Mouse (Mus musculus) forebrain, embryonic 10.5 days (tissue): ENCODE data around the gene Samd4. TPM values are rescaled to one million over a fixed set of nuclear protein-coding genes. Genes with fewer than 3 reads are reported as not detected.
A peak's percentile ranks its signal among the peaks of the same experiment; 100 is the strongest.

ENCODE experiments used
- DNase-seq: peaks from one replicate; pipeline ENCODE4 v3.0.0-alpha.2; 2017; ENCODE audit warnings: low spot score; ENCODE audit errors: extremely low spot score
- H3K27ac ChIP-seq: fragments of 300-500 bp; sonication (generic); 2 replicates; pipeline ENCODE4 v1.5.1; 2016; ENCODE audit warnings: mild to moderate bottlenecking
- H3K27me3 ChIP-seq: fragments of 300-500 bp; sonication (generic); 2 replicates; pipeline ENCODE4 v1.6.1; 2016; ENCODE audit warnings: mild to moderate bottlenecking; ENCODE audit not compliant: poor library complexity, severe bottlenecking
- H3K36me3 ChIP-seq: fragments of 300-500 bp; sonication (generic); replicated peaks from 2 replicates; pipeline ENCODE4 v1.6.1; 2016; ENCODE audit warnings: mild to moderate bottlenecking, moderate library complexity
- H3K4me1 ChIP-seq: fragments of 300-500 bp; sonication (generic); 2 replicates; pipeline ENCODE4 v1.6.1; 2016
- H3K4me3 ChIP-seq: fragments of 300-500 bp; sonication (generic); 2 replicates; pipeline ENCODE4 v1.5.1; 2016; ENCODE audit warnings: mild to moderate bottlenecking, moderate library complexity
- H3K9me3 ChIP-seq: fragments of 300-500 bp; sonication (generic); 2 replicates; pipeline ENCODE4 v1.6.1; 2016; ENCODE audit warnings: mild to moderate bottlenecking, moderate library complexity
- WGBS: fragments of 180-500 bp; shearing (Covaris S2); methylation state at CpG from one replicate; pipeline ENCODE4 v1.1.7; 2016; 5-methylcytosine and 5-hydroxymethylcytosine counted together
- polyA plus RNA-seq: library from polyadenylated mRNA; unstranded; fragments of >200 nt; fragmentation: Nextera tagmentation; extraction: Ambion mirVana; gene quantifications from 2 replicates; pipeline ENCODE4 v1.2.1, GENCODE M21; 2016

The Samd4 gene
- polyA plus RNA-seq, 1 experiment from 2014 or later = 3.7 TPM

GRCm38 (mm10) chr14:47031542-47031941 lies 148.9 kb downstream of the Samd4 start:
- H3K27me3 ChIP-seq = no peaks in the 10 kb centered on the region
- 77% methylated on average over 2 of the region's 2 CpGs for WGBS

GRCm38 (mm10) chr14:47032140-47032539 lies 149.5 kb downstream of the Samd4 start:
- 40% methylated on average over 4 of the region's 4 CpGs for WGBS
- H3K27me3 ChIP-seq = no peaks in the 10 kb centered on the region
- no peaks in the 10 kb centered on the region for H3K9me3 ChIP-seq
- no peaks in the 10 kb centered on the region for H3K36me3 ChIP-seq
- no peak overlapping the region for H3K27ac ChIP-seq
- DNase-seq = no peak
- peaks cover 19% of the 10 kb centered on the region for H3K4me1 ChIP-seq
- H3K4me3 ChIP-seq = no peak overlapping the region

More at GRCm38 (mm10) chr14:47031542-47031941, 148.9 kb downstream of the Samd4 start:
- Histone ChIP-seq H3K9me3 (no peaks in the 10 kb centered on the region), H3K4me3 (no peak overlapping the region), H3K36me3 (no peaks in the 10 kb centered on the region), H3K4me1 (peaks cover 19% of the 10 kb centered on the region), H3K27ac (0 out of 2 replicates have a peak overlapping the region, but pooled peaks have one; percentile 3)
- no peak for DNase-seq

- no peak overlapping the region for H3K4me3 ChIP-seq
- H3K27me3 ChIP-seq = no peaks in the 10 kb centered on the region
- H3K36me3 ChIP-seq = no peaks in the 10 kb centered on the region
- 86% methylated on average over 5 of the region's 5 CpGs for WGBS
- peaks cover 19% of the 10 kb centered on the region for H3K4me1 ChIP-seq
- DNase-seq = no peak
- no peak overlapping the region for H3K27ac ChIP-seq
- H3K9me3 ChIP-seq = no peaks in the 10 kb centered on the region
These were observed 150.8 kb downstream of the Samd4 start for GRCm38 (mm10) chr14:47033423-47033822.

GRCm38 (mm10) chr14:47041699-47042098 lies 159.0 kb downstream of the Samd4 start:
- no peak overlapping the region for H3K4me3 ChIP-seq
- 96% methylated on average over 3 of the region's 3 CpGs for WGBS
- no peak overlapping the region for H3K27ac ChIP-seq
- H3K4me1 ChIP-seq = no peaks in the 10 kb centered on the region
- H3K36me3 ChIP-seq = no peaks in the 10 kb centered on the region
- no peaks in the 10 kb centered on the region for H3K27me3 ChIP-seq
- H3K9me3 ChIP-seq = no peaks in the 10 kb centered on the region
- no peak for DNase-seq

GRCm38 (mm10) chr14:47049051-47049450 lies 166.4 kb downstream of the Samd4 start:
- 93% methylated on average over 6 of the region's 6 CpGs for whole genome bisulfite sequencing
- Histone ChIP-seq H3K4me1 (no peaks in the 10 kb centered on the region), H3K27me3 (no peaks in the 10 kb centered on the region), H3K4me3 (no peak overlapping the region), H3K36me3 (no peaks in the 10 kb centered on the region), H3K27ac (no peak overlapping the region), H3K9me3 (no peaks in the 10 kb centered on the region)
- no peak for DNase-seq

GRCm38 (mm10) chr14:47051743-47052610 lies 169.3 kb downstream of the Samd4 start:
- DNase-seq = no peak
- Histone ChIP-seq H3K4me3 (no peak overlapping the region), H3K9me3 (no peaks in the 10 kb centered on the region), H3K27me3 (no peaks in the 10 kb centered on the region), H3K27ac (no peak overlapping the region), H3K4me1 (no peaks in the 10 kb centered on the region), H3K36me3 (no peaks in the 10 kb centered on the region)
- WGBS = 88% methylated on average over 5 of the region's 5 CpGs

GRCm38 (mm10) chr14:47053101-47053500 lies 170.4 kb downstream of the Samd4 start:
- Histone ChIP-seq H3K4me3 (no peak overlapping the region), H3K9me3 (no peaks in the 10 kb centered on the region), H3K27ac (no peak overlapping the region), H3K27me3 (no peaks in the 10 kb centered on the region), H3K4me1 (no peaks in the 10 kb centered on the region), H3K36me3 (no peaks in the 10 kb centered on the region)
- WGBS = 94% methylated on average over 1 of the region's 1 CpGs
- no peak for DNase-seq

GRCm38 (mm10) chr14:47053824-47054223 lies 171.2 kb downstream of the Samd4 start:
- Histone ChIP-seq H3K36me3 (no peaks in the 10 kb centered on the region), H3K4me1 (no peaks in the 10 kb centered on the region), H3K27me3 (no peaks in the 10 kb centered on the region), H3K27ac (no peak overlapping the region), H3K9me3 (no peaks in the 10 kb centered on the region), H3K4me3 (no peak overlapping the region)
- WGBS = 86% methylated on average over 5 of the region's 5 CpGs
- no peak for DNase-seq

GRCm38 (mm10) chr14:47058969-47059368 lies 176.3 kb downstream of the Samd4 start:
- H3K4me1 ChIP-seq = no peaks in the 10 kb centered on the region
- no peak overlapping the region for H3K4me3 ChIP-seq
- no peak overlapping the region for H3K27ac ChIP-seq
- H3K36me3 ChIP-seq = no peaks in the 10 kb centered on the region
- H3K27me3 ChIP-seq = no peaks in the 10 kb centered on the region
- no peaks in the 10 kb centered on the region for H3K9me3 ChIP-seq
- 93% methylated on average over 2 of the region's 2 CpGs for WGBS
- no peak for DNase-seq

GRCm38 (mm10) chr14:47065067-47065466 lies 182.4 kb downstream of the Samd4 start:
- DNase-seq = no peak
- peaks cover 8% of the 10 kb centered on the region for H3K4me1 ChIP-seq
- whole genome bisulfite sequencing = 69% methylated on average over 5 of the region's 5 CpGs

GRCm38 (mm10) chr14:47066901-47067300 lies 184.2 kb downstream of the Samd4 start:
- Histone ChIP-seq H3K4me1 (peaks cover 8% of the 10 kb centered on the region), H3K27me3 (no peaks in the 10 kb centered on the region), H3K27ac (no peak overlapping the region), H3K9me3 (no peaks in the 10 kb centered on the region), H3K36me3 (peaks cover 6% of the 10 kb centered on the region; the same call in 1 of the 2 replicates), H3K4me3 (no peak overlapping the region)
- DNase-seq = no peak
- 84% methylated on average over 5 of the region's 5 CpGs for WGBS

More at GRCm38 (mm10) chr14:47065067-47065466, 182.4 kb downstream of the Samd4 start:
- no peak overlapping the region for H3K27ac ChIP-seq
- no peaks in the 10 kb centered on the region for H3K27me3 ChIP-seq
- no peak overlapping the region for H3K4me3 ChIP-seq
- peaks cover 6% of the 10 kb centered on the region; the same call in 1 of the 2 replicates for H3K36me3 ChIP-seq
- no peaks in the 10 kb centered on the region for H3K9me3 ChIP-seq

- no peak for DNase-seq
- Histone ChIP-seq H3K27ac (no peak overlapping the region), H3K4me1 (peaks cover 9% of the 10 kb centered on the region), H3K36me3 (peaks cover 12% of the 10 kb centered on the region), H3K4me3 (no peak overlapping the region), H3K9me3 (no peaks in the 10 kb centered on the region), H3K27me3 (no peaks in the 10 kb centered on the region)
- 65% methylated on average over 18 of the region's 18 CpGs for WGBS
These were observed 191.5 kb downstream of the Samd4 start for GRCm38 (mm10) chr14:47074045-47074666.
